Mouse (Mus musculus): ENCODE data around the gene Gm3486. TPM values are rescaled to one million over a fixed set of nuclear protein-coding genes. Genes with fewer than 3 reads are reported as not detected.
"Not testable (repeated sequence)": the region's sequence is repeated elsewhere in the genome, so short reads cannot be mapped to it uniquely, and the experiment has no call there.

Gm3486 gene
- not detected in 2 replicates for polyA plus RNA-seq (2016; fragmentation: Nextera tagmentation; extraction: Ambion mirVana)

- H3K36me3 ChIP-seq; H3K27me3 ChIP-seq (ENCODE audit: low read depth, poor library complexity, severe bottlenecking); H3K4me1 ChIP-seq; H3K27ac ChIP-seq (replicated peaks); DNase-seq (ENCODE audit: low spot score); H3K9me3 ChIP-seq (replicated peaks); H3K4me3 ChIP-seq: not testable (repeated sequence)
Measured at GRCm38 (mm10) chr14:41489385-41489784, at the start of gene Gm3486. Gm3486 (minus strand) TSS chr14:41489485.

- WGBS: 84% methylated on average over 1 of the region's 1 CpGs
- DNase-seq (ENCODE audit: low spot score); H3K36me3 ChIP-seq; H3K27ac ChIP-seq (replicated peaks); H3K4me3 ChIP-seq; H3K9me3 ChIP-seq (replicated peaks); H3K4me1 ChIP-seq; H3K27me3 ChIP-seq (ENCODE audit: low read depth, poor library complexity, severe bottlenecking): not testable (repeated sequence)
Measured at GRCm38 (mm10) chr14:41524695-41525094, 35.4 kb upstream of the Gm3486 start.

- H3K27ac ChIP-seq (replicated peaks); H3K36me3 ChIP-seq; H3K9me3 ChIP-seq (replicated peaks); DNase-seq (ENCODE audit: low spot score); H3K27me3 ChIP-seq (ENCODE audit: low read depth, poor library complexity, severe bottlenecking); H3K4me3 ChIP-seq; H3K4me1 ChIP-seq: not testable (repeated sequence)
- WGBS: 76% methylated on average over 5 of the region's 5 CpGs
Measured at GRCm38 (mm10) chr14:41520683-41521082, 31.4 kb upstream of the Gm3486 start.

DNA sequence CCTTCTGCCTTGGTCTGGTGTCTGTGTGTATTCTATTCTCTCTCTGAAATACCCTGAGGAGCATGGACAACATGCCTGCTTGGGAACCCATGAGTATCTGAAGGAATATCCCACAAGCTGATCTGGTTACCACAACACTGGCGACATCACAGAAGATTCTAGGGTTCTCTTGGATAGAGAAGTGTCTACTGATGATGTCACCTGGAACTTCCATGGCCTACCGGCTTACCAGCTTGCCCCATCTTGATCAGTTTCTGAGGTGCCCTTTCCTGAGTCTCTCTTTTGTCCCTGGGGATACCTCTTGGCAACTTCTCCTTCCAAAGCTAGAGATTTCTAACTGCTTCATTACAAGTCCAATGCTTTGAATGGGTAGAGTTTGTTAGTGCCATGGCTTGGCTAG lies 35.9 kb downstream of the Gm3486 start, which contains the start of gene Gm7954:
Gene Gm7954, minus strand, starts transcription at position 101 of the 400 bp plus-strand sequence.
- H3K27ac ChIP-seq (replicated peaks); H3K36me3 ChIP-seq; H3K9me3 ChIP-seq (replicated peaks); DNase-seq (ENCODE audit: low spot score); H3K4me3 ChIP-seq; H3K4me1 ChIP-seq; H3K27me3 ChIP-seq (ENCODE audit: low read depth, poor library complexity, severe bottlenecking): not testable (repeated sequence)
- WGBS: no CpG with 5 or more reads among the region's 2 CpGs

Other genes with a start within 250 kb of the Gm3486 start
- gene Gm2832, start 210.7 kb downstream of the Gm3486 start, polyA plus RNA-seq (2016; fragmentation: Nextera tagmentation; extraction: Ambion mirVana): 0.15 TPM in 1 of 2 replicates, not detected in the other
- gene Gm5798, start 140.9 kb downstream of the Gm3486 start, polyA plus RNA-seq (2016; fragmentation: Nextera tagmentation; extraction: Ambion mirVana): not detected in 2 replicates
- gene Gm7945, start 103.1 kb downstream of the Gm3486 start, polyA plus RNA-seq (2016; fragmentation: Nextera tagmentation; extraction: Ambion mirVana): not detected in 2 replicates
- gene Gm6482, start 81.2 kb downstream of the Gm3486 start, polyA plus RNA-seq (2016; fragmentation: Nextera tagmentation; extraction: Ambion mirVana): not detected in 2 replicates
- not detected in 2 replicates for gene Gm7954, start 36.0 kb downstream of the Gm3486 start, polyA plus RNA-seq (2016; fragmentation: Nextera tagmentation; extraction: Ambion mirVana)
- gene Gm7970, start 66.1 kb upstream of the Gm3486 start, polyA plus RNA-seq (2016; fragmentation: Nextera tagmentation; extraction: Ambion mirVana): not detected in 2 replicates
- not detected in 2 replicates for gene 1700049E17Rik2, start 83.7 kb upstream of the Gm3486 start, polyA plus RNA-seq (2016; fragmentation: Nextera tagmentation; extraction: Ambion mirVana)
- gene Gm3072, start 135.1 kb upstream of the Gm3486 start, polyA plus RNA-seq (2016; fragmentation: Nextera tagmentation; extraction: Ambion mirVana): not detected in 2 replicates
- not detected in 2 replicates for gene Gm3676, start 157.0 kb upstream of the Gm3486 start, polyA plus RNA-seq (2016; fragmentation: Nextera tagmentation; extraction: Ambion mirVana)
- not detected in 2 replicates for gene Gm8068, start 212.4 kb upstream of the Gm3486 start, polyA plus RNA-seq (2016; fragmentation: Nextera tagmentation; extraction: Ambion mirVana)

All from midbrain, embryonic 10.5 days (tissue).